Mouse (Mus musculus): ENCODE results near the gene Wdr90. TPM values are rescaled to one million over a fixed set of nuclear protein-coding genes. Genes with fewer than 3 reads are reported as not detected.
"Not testable (repeated sequence)": the region's sequence is repeated elsewhere in the genome, so short reads cannot be mapped to it uniquely, and the experiment has no call there.

The Wdr90 gene
- total RNA-seq, 2 experiments from 2014 or later = 34.0 to 35.6 TPM

DNA sequence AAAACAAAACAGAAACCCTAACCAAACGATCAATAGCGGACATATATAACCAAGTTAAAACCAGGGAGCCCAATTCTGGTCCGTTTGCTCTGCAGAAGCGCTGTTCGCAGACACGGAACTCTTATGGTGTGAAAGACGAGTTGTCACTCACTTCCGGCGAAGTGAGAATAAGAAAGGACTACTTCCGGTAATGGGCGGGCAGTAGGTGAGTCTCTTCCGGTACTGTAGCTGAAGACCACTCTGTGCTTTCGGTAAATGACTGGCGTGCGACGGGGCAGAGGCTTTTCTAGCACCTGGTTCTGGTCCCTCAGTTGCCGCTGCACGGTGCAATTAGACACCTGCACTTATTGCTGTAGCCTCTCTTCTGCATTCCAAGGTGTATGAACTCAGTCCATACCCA lies 37.8 kb downstream of the Wdr90 start, which contains the start of gene Wdr24:
Gene Wdr24 (plus strand): TSS at position 176 of the 400 bp plus-strand sequence.
- intact Hi-C loops (cut with DNase I) = no loop called here
- DNase-seq (ENCODE audit: extremely low spot score in 1 of 2, low spot score in 2 of 2) = peak; percentile 80 to 86

DNA sequence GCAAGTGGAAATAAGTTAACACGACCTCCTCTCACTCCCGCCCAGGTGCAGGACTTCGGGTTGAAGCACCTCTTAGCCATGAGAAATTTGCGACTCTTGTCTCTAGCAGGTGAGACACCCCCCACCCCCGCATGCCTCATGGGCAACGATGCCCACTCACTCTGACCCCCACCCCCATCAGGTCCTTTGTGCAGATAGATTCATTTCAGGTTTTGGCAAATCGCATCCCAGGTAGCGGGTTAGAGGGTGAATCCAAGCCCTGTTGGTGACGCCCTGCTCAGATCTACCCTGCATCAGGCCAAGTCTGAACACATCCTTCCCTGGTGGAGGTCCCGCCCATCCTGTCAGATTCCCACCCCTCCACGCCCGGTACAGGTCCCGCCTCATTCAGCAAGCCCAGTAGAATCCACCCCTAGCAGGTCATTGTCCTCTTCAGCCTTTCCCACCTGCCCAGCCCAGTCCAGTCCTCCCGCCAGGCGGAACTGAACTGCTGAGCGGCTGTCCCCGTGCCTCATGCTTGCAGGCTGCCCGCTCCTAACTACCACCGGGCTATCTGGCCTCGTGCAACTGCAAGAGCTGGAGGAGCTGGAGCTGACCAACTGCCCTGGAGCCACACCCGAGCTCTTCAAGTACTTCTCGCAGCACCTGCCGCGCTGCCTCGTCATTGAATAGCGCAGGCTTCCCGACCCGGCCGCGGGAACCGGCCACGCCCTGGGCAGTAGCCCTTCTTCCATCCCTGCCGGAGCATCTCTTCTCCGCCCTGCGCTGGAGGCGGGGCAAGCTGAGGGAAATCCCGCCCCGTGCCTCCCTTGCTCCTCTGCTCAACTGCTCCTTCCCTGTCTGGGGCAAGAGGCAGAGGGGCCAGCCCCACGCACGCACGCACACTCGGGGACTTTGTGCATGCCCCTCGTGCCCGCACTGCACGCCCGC lies 42.2 kb downstream of the Wdr90 start:
- DNase-seq (ENCODE audit: extremely low spot score in 1 of 2, low spot score in 2 of 2) = peak in 1 of 2 experiments; percentile 41

DNA sequence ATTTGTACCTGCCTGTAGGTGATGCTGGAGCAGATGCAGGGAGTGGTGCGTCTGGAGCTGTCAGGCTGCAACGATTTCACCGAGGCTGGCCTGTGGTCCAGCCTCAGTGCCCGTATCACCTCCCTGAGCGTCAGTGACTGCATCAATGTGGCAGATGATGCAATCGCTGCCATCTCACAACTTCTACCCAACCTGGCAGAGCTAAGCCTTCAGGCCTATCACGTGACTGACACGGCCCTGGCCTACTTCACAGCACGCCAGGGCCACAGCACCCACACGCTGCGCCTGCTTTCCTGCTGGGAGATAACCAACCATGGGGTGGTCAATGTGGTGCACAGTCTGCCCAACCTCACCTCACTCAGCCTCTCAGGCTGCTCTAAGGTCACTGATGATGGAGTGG lies 43.6 kb downstream of the Wdr90 start:
- no peak for DNase-seq (ENCODE audit: extremely low spot score in 1 of 2, low spot score in 2 of 2)
- intact Hi-C loops (cut with DNase I) = no loop called here

More for the DNA sequence above, 42.2 kb downstream of the Wdr90 start:
- intact Hi-C loops (cut with DNase I) = no loop called here

DNA sequence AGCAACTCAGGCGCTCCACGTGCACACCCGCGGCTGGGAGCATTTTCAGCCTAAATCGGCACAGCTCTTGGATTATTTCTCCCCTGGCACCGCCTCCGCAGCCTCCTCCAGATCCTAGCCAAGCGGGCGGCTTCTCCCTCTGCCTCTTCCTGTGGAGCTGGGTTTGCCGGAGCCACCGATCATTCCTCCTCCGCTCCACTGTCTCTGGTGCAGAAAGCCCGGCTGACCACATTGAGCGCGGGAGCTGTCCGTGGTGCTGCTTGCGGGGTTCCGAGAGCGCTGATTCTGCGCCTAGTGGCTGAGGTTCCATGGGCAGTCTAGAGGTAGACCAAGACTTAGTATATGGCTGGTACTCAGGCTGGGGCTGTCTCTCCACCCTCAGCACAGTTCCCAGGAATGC lies 47.8 kb downstream of the Wdr90 start:
- intact Hi-C loops (cut with DNase I) = no loop called here
- peak in 1 of 2 experiments; percentile 88 for DNase-seq (ENCODE audit: extremely low spot score in 1 of 2, low spot score in 2 of 2)

DNA sequence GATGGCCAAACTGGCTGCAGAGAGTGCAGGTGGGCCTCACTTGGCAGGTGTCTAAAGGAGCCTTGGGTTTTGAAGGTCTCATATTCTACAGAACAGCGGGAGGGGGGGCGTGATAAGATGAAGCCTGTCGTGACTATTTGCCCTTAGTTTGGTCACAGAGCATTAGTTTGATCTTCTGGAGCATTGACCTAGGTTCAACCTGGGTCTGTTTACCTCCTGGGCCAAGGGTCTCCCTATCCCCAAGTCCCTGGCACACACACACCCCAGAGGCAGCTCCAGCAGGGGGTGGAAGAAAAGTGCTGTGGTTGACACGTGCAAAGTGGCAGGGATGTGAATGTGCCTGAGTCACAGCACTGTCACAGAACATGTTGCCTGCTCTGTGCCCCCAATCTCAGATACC lies 50.4 kb downstream of the Wdr90 start:
- intact Hi-C loops (cut with DNase I) = no loop called here
- DNase-seq (ENCODE audit: extremely low spot score in 1 of 2, low spot score in 2 of 2) = no peak

DNA sequence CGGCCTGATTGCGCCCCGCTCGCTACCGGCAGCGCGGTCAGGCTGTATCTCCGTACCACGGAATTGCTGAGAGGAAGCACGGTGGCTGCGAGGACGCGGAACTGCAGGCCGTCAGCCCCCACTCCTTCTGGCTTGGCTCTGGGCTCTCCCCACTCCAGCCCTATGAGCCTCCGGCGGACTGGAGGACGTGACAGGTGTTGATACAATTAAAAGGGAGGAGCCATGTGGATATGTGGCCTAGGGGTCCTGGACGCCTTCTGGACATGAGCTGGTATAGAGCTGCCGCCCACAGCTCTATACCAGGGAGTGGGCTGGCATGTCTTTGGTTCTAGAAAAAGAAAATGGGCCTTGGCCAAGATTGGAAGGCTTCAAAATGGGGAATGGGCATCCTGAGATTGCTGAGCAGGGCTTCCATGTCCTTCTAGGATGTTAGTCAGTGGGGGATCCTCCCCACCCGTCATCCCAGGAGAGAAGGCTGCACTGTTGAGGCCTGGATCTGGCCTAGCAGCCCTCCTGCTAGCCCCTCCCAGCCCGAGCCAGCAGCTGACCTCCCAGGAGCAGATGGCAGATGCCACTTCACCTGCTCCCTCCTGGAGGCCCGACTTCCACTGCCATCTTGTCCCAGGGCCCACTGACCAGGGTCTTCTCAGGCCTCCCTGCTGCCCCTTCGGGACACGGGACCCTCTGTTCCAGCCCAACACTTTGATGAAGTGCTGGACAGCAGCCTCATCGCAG lies 51.5 kb downstream of the Wdr90 start:
- DNase-seq (ENCODE audit: extremely low spot score in 1 of 2, low spot score in 2 of 2) = peak in 1 of 2 experiments; percentile 63
- intact Hi-C loops (cut with DNase I) = no loop called here

DNA sequence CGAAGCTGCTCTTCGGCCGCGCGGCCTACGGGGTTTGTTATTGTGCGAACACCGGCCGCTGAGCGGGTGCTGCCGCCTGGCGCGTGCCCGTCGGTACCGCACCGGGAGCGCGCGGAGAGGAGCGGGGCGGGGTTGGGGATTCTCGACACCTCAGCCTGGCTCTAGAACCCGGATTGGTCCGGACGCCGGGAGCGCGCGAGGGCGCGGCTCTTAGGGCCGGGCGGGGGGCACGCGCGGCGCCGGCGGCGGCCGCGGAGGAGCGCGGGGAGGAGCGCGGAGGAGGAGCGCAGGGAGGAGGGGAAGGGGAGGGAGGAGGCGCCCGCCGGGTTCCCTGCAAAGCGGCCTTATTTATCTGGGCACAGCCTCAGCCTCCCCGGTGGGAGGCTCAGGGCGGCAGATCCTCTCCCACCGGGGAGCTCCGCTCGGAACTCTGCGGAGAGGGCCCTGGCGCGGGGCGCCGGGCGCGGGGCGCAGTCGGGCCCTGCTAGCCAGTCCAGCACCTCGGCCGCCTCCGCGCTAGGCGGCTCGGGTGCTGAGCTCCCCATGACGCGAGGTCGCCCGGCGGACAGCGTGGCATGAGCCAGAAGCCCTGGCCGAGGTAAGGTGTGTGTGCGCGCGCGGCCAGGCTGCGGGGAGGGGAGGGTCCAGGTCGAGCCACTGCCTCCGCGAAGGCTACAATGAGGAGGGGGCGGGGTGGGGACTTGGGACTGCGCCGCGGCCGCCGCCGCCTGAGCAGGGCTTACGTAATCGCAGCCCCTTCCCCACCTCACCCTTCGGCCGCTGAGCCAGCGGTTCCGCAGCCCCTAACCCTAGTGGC lies 52.3 kb downstream of the Wdr90 start, which contains the start of gene Fbxl16:
Gene Fbxl16 (plus strand): TSS at position 297 of the 817 bp plus-strand sequence.
- DNase-seq (ENCODE audit: extremely low spot score in 1 of 2, low spot score in 2 of 2) = peak; percentile 87 to 90
- intact Hi-C loops (cut with DNase I) = no loop called here

DNA sequence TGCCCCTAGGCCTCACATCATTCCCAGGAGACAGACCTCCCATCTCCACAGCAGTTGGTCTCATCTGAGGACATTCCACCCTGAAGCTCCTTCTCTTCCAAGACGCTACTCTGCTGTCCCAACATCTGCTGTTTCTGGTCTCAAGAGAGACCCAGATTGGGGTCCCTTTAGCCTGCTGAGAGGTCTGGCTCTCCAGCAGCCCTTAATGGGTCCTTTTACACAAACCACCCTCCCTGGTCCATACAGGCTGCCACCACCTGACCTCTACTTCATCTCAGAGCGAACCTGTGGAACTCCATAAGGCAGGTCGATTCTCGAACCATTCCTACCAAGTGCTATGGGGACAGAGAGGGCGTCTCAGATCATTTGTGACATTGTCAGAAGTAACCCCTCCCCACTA lies 53.3 kb downstream of the Wdr90 start:
- intact Hi-C loops (cut with DNase I) = no loop called here
- no peak for DNase-seq (ENCODE audit: extremely low spot score in 1 of 2, low spot score in 2 of 2)

DNA sequence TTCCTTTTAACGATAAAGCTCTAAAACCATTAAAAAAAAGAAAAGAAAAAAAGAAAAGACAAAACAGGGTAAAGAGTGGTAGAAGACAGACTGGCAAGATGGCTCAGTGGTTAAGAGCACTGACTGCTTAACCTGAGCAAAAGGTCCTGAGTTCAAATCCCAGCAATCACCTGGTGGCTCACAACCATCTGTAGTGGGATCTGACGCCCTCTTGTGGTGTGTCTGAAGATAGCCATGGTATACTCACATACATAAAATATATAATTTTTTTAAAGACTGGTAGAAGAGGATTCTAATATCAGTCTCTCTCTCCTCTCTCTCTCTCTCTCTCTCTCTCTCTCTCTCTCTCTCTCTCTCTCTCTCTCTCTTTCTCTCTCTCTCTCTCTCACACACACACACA lies 53.8 kb downstream of the Wdr90 start:
- intact Hi-C loops (cut with DNase I); DNase-seq (ENCODE audit: extremely low spot score in 1 of 2, low spot score in 2 of 2): not testable (repeated sequence)

DNA sequence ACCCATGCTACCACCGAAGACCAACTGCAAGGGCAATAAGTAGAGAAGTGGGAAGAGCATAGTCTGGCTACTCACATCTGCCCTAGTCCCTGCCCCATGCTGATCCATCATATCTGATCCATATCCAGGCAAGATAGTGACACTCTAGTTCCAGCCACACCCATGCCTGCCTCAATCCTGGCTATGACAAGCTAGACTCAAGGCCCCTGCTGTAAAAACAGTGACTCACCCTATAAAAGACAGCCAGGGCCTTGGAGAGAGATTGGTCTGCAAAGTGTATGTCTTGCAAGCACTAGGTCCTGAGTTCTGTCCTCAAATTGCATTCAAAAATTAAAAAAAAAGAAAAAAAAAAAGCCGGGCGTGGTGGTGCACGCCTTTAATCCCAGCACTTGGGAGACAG lies 54.8 kb downstream of the Wdr90 start:
- DNase-seq (ENCODE audit: extremely low spot score in 1 of 2, low spot score in 2 of 2) = no peak
- intact Hi-C loops (cut with DNase I) = no loop called here

DNA sequence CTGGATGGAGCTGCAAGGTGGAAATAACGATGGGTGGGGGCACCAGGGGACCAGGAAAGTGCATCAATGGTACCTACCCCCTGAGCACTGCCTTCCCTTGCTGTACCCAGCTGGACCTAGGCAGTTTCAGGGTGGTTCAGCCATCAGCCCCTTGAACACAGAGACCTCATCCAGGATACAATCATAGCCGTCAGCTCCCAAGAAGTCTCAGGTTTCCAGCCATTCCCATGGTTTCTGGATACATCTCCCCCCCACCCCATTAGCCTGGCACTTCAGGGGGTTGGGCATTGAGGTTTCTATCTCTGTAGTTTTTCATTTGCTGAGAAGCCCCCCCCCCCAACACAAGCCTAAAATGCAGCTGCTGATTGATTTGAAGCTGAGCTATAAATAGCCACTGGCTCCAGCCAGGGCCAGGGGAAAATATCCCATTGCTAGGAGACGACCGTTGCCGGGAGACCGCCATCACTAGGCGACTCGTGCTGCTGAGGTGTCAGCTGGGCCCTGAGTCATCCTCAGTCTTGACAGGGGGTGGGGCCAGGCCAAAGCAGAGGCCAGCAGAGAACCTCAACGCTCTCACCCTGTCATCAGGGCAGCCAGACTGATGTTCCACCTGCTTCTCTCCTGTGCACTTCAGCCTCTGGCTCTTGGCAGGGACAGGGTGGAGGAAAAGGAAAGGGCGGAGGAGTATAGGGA lies 58.3 kb downstream of the Wdr90 start:
- peak; percentile 87 to 88 for DNase-seq (ENCODE audit: extremely low spot score in 1 of 2, low spot score in 2 of 2)
- intact Hi-C loops (cut with DNase I) = no loop called here

DNA sequence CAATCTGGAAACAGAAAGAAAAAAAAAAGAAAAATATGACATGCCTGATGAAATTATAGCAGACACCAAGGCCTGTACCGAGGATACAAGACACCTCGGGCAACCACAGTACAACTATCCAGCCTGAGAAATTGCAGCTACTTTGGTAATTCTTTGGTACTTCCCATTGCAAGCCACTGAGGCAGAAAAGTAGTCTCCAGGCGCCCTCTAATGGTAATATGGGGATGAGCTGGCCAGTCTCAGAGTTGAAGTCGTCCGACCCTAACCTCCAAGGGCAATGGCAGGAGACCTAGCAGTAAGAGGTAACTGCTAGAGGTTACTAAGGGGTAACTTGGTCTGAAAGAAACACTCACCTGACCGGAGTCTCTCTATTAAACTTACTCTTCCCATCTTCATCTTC lies 60.3 kb downstream of the Wdr90 start:
- DNase-seq (ENCODE audit: extremely low spot score in 1 of 2, low spot score in 2 of 2) = peak; percentile 62 to 71
- intact Hi-C loops (cut with DNase I) = loop anchor here (2.0 kb wide), 1 partner anchor 28 kb away; the partner anchor contains the start of gene Narfl

DNA sequence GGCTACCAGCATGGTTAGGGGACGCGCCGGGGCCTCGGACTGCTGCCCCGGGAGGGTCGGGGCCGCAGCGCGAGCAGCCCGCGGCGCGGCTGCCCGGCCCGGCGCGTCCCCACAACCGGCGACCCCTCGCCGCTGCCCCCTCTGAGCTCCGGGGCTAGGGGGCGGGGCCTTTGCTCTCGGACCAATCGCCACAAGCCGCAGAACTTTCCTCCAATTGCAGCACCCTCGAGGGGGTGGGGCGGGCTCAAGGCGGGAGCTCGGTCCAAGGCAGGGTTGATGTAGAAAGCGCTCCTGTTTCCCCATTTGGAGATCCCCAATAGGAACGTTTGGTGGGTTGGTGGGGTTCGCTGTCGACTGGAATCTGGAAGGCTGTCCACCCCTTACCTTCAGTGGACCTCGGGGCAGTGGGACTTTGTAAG lies 64.3 kb downstream of the Wdr90 start, which contains the start of gene Metrn:
Gene Metrn (minus strand): TSS at position 186 of the 419 bp plus-strand sequence.
- intact Hi-C loops (cut with DNase I) = loop anchor here (5.0 kb wide), 1 partner anchor 320 kb away; no protein-coding TSS in a partner anchor
- DNase-seq (ENCODE audit: extremely low spot score in 1 of 2, low spot score in 2 of 2) = peak; percentile 76 to 93

DNA sequence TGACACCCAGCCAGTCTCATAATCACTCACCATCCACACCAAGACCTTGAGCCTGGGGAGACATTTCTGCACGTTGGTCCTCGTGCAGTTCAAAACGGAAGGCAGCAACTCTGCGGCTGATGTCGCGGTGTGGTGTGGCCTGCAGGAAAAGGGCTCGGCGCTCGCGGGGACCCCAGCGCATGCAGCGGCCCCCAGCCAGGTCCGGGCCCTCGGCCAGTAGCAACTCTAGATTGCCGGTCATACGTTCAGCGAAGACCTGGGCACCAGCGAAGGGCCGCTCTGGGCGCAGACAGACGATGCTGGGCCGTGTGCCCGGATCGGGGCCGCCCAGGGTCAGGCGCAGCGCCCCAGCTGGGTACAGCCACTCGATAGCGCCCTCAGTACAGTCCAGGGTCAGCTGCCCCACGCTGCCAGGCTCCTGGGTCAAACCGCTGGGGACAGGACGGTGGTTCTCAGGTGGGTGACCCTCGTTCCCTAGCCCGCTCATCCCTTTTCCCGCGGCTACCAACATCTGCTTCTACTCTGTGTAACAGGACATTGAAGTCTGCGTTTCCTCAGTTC lies 65.0 kb downstream of the Wdr90 start:
- DNase-seq (ENCODE audit: extremely low spot score in 1 of 2, low spot score in 2 of 2) = peak in 1 of 2 experiments; percentile 56
- intact Hi-C loops (cut with DNase I) = loop anchor here (5.0 kb wide), 1 partner anchor 319 kb away; no protein-coding TSS in a partner anchor

DNA sequence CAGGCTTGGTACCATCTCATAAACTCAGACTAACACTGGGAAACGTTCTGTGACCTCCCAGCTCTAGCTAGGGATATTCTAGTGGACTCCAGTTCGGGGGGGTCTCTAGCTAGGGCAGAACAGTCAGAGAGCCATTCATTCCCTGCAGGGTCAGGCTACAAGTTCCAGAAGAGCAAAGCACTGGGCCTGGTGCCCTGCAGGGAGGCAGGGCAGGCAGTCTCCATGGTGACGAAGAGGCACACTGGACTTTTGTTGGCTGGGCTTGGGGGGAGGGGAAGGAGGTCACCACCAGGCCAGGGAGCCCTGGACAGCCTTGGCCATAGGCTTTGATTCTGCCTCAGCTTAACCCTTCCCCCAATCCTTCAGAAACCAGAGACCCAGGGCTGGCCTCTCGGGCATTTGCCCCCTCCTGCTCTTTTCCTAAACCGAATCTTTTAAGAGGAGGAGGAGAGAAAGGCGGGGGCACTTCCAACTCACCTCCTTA lies 65.7 kb downstream of the Wdr90 start, which contains the start of gene AC134908.4:
Gene AC134908.4 (minus strand): TSS at position 51 of the 484 bp plus-strand sequence.
- DNase-seq (ENCODE audit: extremely low spot score in 1 of 2, low spot score in 2 of 2) = peak in 1 of 2 experiments; percentile 66
- intact Hi-C loops (cut with DNase I) = loop anchor here (5.0 kb wide), 1 partner anchor 318 kb away; no protein-coding TSS in a partner anchor

DNA sequence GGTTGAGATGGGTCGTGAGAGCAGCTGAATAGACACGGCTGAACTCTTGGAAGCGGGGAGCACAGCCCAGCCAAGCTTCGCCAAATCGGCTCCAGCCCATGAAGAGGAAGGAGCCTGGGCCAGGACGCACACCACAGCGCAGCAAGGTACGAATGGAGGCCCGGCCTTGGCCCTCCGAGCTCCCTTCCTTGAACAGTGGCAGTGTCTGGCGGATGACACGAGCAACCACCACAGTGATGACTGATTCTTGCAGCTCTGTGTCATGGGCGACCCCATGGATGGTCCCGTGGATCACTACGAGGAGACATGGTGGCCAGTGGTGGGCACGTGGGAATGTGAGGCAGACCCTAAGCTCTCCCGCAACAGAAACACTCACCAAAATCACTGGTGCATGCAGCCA lies 66.3 kb downstream of the Wdr90 start:
- intact Hi-C loops (cut with DNase I) = loop anchor here (5.0 kb wide), 1 partner anchor 318 kb away; no protein-coding TSS in a partner anchor
- DNase-seq (ENCODE audit: extremely low spot score in 1 of 2, low spot score in 2 of 2) = no peak

All from left cerebral cortex, postnatal 10 days (tissue).